In the genomic region with DNA sequence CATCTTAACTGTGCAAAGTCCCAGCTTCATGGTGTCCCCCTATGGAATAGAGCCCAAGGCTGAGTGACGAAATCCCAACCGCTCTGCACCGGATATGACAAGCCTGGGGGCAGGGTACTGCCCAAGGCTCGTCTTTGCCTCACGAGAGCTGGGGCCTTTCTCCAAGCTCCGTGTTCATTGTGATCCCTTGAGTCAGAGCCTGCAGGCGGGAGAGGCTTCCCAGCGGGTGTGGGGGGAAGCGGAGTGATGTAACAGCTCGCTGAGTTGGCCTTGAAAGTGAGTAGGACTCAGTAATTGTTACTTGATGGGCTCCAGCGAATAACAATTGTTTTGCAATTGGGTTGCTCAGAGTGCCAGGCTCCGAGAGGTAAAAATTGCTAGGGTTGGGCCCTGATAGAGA, we compare ENCODE assay signal across 9 mouse cellular contexts. TPM values are rescaled to one million over a fixed set of nuclear protein-coding genes. Genes with fewer than 3 reads are reported as not detected.
DNase-seq lines count a peak whose midpoint lies in the region; ATAC-seq lines count a peak whose summit lies in the region.
"Had no signal": no experiment of that assay in that cellular context is flagged by ENCODE, and none has a peak within 500 bp of the region (broad histone marks: within the 10 kb centered on the region; RNA-seq: fewer than 3 reads in every experiment).

No protein-coding gene starts in this region.

- WGBS in kidney, embryonic 16.5 days = 40% methylated on average over 12 of the region's 12 CpGs

- no peak overlapping the region for H3K27ac ChIP-seq in kidney, embryonic 16.5 days (ENCODE audit: low read length)
- H3K27ac ChIP-seq: heart, embryonic 15.5 days; liver, embryonic 14.5 days had no signal

- no peaks in the 10 kb centered on the region for H3K9me3 ChIP-seq in kidney, embryonic 16.5 days (ENCODE audit: low read length)
- H3K9me3 ChIP-seq: heart, embryonic 15.5 days had no signal

- no peaks in the 10 kb centered on the region for H3K27me3 ChIP-seq in kidney, embryonic 16.5 days (ENCODE audit: insufficient read depth, low read length)

- DNase-seq in monocyte, adult 2 months (ENCODE audit: low read depth in 1 of 2, low spot score in 2 of 2) = peak; percentile 17 to 43
- DNase-seq in adrenal gland, adult 18-20 months (ENCODE audit: low spot score in 2 of 2) = peak; percentile 57 to 70
- DNase-seq in heart, postnatal 25 days (ENCODE audit: low spot score) = peak; percentile 9
- peak; percentile 11 for DNase-seq in ovary, postnatal 14 days (ENCODE audit: low spot score)
- no peak for DNase-seq in gastrocnemius, postnatal 14 days

- intact Hi-C loops in heart, postnatal 25 days (cut with DNase I) = no loop called here
- intact Hi-C loops in gastrocnemius, postnatal 14 days (cut with DNase I; ENCODE audit: low total_unique reads) = no loop called here

- H3K4me2 ChIP-seq in kidney, embryonic 16.5 days (replicated peaks; ENCODE audit: low read depth, low read length) = no peak overlapping the region
- H3K4me2 ChIP-seq: heart, embryonic 15.5 days had no signal

- H3K9ac ChIP-seq in kidney, embryonic 16.5 days (replicated peaks; ENCODE audit: low read length) = no peak overlapping the region
- H3K9ac ChIP-seq: heart, embryonic 15.5 days; liver, embryonic 14.5 days had no signal

- H3K4me3 ChIP-seq in kidney, embryonic 16.5 days (ENCODE audit: low read length) = no peak overlapping the region
- H3K4me3 ChIP-seq: heart, embryonic 15.5 days had no signal

- no peaks in the 10 kb centered on the region for H3K36me3 ChIP-seq in kidney, embryonic 16.5 days (ENCODE audit: insufficient read depth, low read length)
- H3K36me3 ChIP-seq: heart, embryonic 15.5 days had no signal

- no peak for ATAC-seq in monocyte, adult 5-6 weeks (replicated peaks; ENCODE audit: insufficient number of reproducible peaks, low FRiP score, low TSS enrichment, poor library complexity, severe bottlenecking)
- no peak for ATAC-seq in kidney, embryonic 16.5 days (ENCODE audit: low FRiP score, low TSS enrichment)

- H3K4me1 ChIP-seq in kidney, embryonic 16.5 days (ENCODE audit: insufficient read depth, low read length) = peaks cover 7% of the 10 kb centered on the region; the same call in 1 of the 2 replicates

RNA-seq across cellular contexts. Expression of a gene that starts 34.4 kb away (rescaled TPM):
- total RNA-seq in monocyte, adult 5-6 weeks (2017) = 140 to 224 TPM (median 146 TPM) in 3 replicates
- total RNA-seq in adrenal gland, adult 18-20 months (2021) = 100 to 1,000 TPM; 331 to 566 TPM
- 10 to 100 TPM; 69.3 to 72.3 TPM for total RNA-seq in heart, postnatal 25 days (2021)
- total RNA-seq in gastrocnemius, postnatal 14 days (2021) = 10 to 100 TPM; 53.9 to 79.8 TPM
- 217 and 223 TPM in 2 replicates for polyA plus RNA-seq in kidney, embryonic 16.5 days (2015; fragmentation: Nextera tagmentation; extraction: Ambion mirVana)
